Mouse (Mus musculus) olfactory bulb, adult 2 months (tissue): Measurements from ENCODE around the gene Nrcam.

Experiments
- CTCF ChIP-seq: fragments of 200-500 bp; IDR thresholded peaks from 2 replicates; pipeline ENCODE4 v1.5.1; 2012; ENCODE audit warnings: low read depth, mild to moderate bottlenecking, low read length, moderate library complexity; ENCODE audit not compliant: insufficient read depth
- POLR2A ChIP-seq: fragments of 200-500 bp; IDR thresholded peaks from 2 replicates; pipeline ENCODE4 v1.6.1; 2012; ENCODE audit warnings: mild to moderate bottlenecking, low read depth, low read length, moderate library complexity; ENCODE audit not compliant: insufficient read depth

DNA sequence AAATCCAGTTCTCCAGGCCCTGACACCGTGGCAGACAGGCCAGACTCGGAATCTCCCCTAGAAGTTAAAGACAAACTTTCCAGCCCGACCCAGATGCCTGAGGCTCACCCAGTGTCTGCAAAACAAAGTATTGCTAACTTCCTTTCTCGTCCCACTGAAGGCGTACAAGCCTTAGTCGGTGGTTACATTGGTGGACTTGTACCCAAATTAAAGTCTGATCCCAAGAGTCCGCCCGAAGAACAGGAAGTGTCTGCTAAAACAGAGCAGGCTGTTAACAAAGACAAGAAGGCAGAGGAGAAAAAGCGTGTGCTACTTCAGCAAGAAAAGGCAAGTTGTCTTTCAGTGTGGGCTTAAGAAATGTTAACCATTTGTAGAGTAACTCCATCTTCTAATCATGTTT, 45.3 kb upstream of the Nrcam start:
- TF ChIP-seq CTCF (no peak), POLR2A (no peak)
